Mouse (Mus musculus) gastrocnemius, postnatal 25 days (tissue): Measurements from ENCODE around the gene Krt4. TPM values are rescaled to one million over a fixed set of nuclear protein-coding genes. Genes with fewer than 3 reads are reported as not detected.

ENCODE experiments used
- DNase-seq: peaks from one replicate; pipeline ENCODE4 v3.0.0; 2022
- microRNA-seq, 2 experiments: library from miRNA; unstranded; fragments of <30 nt; microRNA quantifications; one replicate each; pipeline ENCODE4 v1.2.0; 2021; ENCODE audit warnings: borderline replicate concordance in 2 of 2
- total RNA-seq, 2 experiments: library from RNA; stranded (reverse); gene quantifications; 1 replicate in 1 of 2; 2 replicates in 1 of 2; pipeline ENCODE4 v1.2.3; 2021

Gene Krt4
- total RNA-seq, 2 experiments from 2014 or later: not detected

DNA sequence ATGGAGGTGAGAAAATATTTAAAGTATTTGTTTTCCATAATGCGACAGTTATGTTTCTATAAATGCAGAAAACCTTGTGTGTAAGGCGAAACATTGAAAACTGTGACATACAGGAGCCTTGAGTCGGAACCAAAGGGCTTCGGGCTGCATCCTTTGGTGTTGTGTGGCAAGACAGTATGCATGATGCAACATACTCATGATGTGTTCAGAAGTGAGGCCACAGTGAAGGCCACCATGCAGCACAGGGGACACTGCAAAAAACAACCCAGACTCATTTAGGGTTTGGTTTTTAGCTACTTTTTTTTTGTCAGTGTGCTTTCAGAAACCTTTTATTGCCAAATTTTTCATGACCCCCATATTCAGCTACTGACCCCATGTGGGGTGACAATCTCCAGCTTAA is 29.3 kb downstream of the Krt4 start:
- DNase-seq: no peak

DNA sequence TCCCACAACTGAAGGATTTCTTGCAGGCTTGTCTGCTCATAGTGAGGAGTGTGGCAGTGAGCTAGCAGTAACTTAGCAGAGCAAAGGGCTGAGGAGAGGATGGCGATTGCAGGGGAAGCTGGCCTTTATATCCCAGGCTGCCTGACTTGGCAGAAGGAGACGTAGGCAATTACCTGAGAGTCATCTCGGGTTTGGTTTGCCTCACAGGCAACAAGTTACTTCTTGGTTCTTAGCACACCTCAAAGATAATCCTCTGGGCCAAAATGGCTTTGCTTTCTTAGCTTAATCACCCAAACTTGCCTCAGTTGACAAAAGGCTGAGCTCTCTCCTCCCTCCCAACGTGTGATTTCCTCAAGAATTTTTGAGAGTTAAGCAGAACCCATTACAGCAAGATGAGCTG is 31.7 kb downstream of the Krt4 start, which contains the start of gene Krt76:
Gene Krt76 (minus strand): TSS at position 101 of the 400 bp plus-strand sequence.
- DNase-seq: no peak

DNA sequence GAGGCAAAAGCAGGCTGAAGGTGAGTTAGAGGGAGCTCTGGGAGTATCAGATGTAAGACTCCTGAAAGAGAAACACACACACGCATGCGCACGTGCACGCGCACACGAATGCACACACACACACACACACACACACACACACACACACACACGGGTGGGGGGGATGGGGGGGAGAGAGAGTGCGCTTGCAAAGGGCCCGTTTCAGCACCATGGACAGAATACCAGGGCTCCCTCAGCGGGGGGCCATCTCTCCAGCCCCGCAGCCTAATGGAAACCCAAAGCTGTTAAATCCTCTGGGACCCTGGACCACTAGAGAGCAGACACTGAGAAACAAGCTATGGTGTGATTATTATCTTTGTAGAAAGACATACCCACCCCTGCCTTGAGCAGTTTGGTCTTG is 44.8 kb downstream of the Krt4 start:
- no peak for DNase-seq

DNA sequence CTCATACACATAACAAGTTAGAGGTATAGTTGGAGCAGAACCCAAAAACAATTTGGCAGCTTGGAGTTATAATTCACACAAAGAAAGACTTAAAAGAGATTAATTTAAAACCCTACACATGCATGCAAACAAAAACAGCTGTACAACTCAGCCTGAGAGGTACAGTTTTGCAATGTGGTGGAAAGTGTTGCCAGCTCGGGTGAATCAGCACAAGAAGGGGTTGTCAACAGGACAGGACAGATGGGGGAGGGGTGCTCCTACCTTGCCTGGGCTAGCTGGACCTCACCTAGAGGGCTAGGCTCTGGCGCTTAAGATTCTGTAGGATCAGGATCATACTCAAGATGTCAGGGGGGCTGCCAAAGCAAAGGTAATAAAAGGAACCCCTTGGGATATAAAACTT is 46.5 kb downstream of the Krt4 start:
- DNase-seq: no peak

DNA sequence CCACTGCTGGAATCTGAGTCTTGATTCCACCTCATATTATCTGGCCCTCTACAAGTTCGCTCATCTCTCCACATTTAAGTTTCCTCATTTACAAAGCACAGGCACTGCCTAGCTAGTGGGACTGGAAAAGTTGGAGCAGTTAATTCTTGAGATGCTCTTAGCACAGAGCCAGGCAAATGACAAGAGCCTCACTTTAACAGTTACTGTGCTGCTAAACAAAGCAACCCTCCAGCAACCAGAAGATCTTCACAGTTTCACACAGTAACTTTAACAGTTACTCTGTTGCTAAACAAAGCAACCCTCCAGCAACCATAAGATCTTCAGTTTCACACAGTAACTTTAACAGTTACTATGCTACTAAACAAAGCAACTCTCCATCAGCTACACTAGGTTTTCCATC is 50.2 kb downstream of the Krt4 start:
- no peak for DNase-seq

DNA sequence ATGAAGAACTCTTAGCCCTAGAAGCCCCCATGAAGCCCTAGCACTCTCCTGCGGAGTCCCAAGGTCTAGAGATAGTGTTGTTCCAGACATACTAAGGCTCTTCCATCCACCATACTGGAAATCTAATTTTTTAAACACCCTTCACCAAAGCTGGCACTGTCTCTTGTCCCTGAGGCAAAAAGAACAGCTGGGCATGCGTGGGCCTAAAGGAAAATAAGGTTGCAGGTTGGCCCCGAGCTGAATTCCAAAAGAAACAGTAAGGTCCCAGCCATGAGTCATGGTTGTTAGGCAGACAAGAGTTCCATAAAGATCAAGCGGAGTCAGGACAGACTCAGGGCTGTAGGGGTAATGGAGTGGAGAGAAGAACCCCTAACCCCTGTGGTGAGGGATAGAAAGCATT is 51.3 kb downstream of the Krt4 start:
- DNase-seq: no peak

DNA sequence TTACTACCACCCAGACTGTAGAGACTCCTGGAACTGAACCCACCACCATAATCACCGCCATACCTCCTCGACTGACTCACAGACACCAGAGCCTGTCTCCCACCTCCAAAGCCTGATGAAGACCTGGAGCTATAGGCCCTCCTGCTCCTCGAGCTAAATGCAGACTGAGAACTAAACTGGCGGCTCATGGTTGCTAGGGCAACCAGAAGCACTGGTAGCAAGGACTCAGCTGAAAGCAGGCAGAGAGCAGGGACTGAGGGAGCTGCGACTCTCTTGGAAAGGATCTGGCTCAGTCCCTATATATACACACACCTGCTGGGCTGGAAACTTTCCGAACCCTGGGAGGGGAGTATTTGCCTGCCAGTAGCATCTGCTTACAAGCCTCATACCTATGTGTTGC is 55.1 kb downstream of the Krt4 start, which contains the start of gene Krt77:
Gene Krt77 (minus strand): TSS at position 275 of the 400 bp plus-strand sequence.
- no peak for DNase-seq

Small RNAs within 50 kb of the gene (microRNA-seq; reads per million reads assigned to microRNA genes)
- 0 reads per million in 2 experiments for gene Gm44356

Other genes starting within 250 kb of the Krt4 start
- not detected for gene Krt6b, start 244.4 kb downstream of the Krt4 start, total RNA-seq
- not detected for gene Krt6a, start 230.4 kb downstream of the Krt4 start, total RNA-seq
- gene Krt5, start 211.8 kb downstream of the Krt4 start, total RNA-seq: not detected
- gene Krt71, start 181.6 kb downstream of the Krt4 start, total RNA-seq: not detected
- not detected for gene Krt72, start 138.3 kb downstream of the Krt4 start, total RNA-seq
- not detected for gene Krt73, start 122.4 kb downstream of the Krt4 start, total RNA-seq
- not detected for gene Krt2, start 106.6 kb downstream of the Krt4 start, total RNA-seq
- not detected for gene Krt1, start 73.9 kb downstream of the Krt4 start, total RNA-seq
- not detected for gene Krt77, start 55.0 kb downstream of the Krt4 start, total RNA-seq
- gene Krt76, start 31.8 kb downstream of the Krt4 start, total RNA-seq: not detected
- gene Krt79, start 15.6 kb upstream of the Krt4 start, total RNA-seq: under 1 TPM in 1 of 2 experiments, not detected in 1; 0.13 TPM
- gene Krt78, start 29.6 kb upstream of the Krt4 start, total RNA-seq: not detected
- gene Krt8, start 79.7 kb upstream of the Krt4 start, total RNA-seq: under 1 TPM; 0.13 to 0.19 TPM
- gene Krt18, start 103.4 kb upstream of the Krt4 start, total RNA-seq: under 1 TPM; 0.18 to 0.29 TPM
- 100 to 1,000 TPM; 141 to 145 TPM for gene Eif4b, start 149.0 kb upstream of the Krt4 start, total RNA-seq
- 10 to 100 TPM; 22.3 to 32.0 TPM for gene Tns2, start 175.7 kb upstream of the Krt4 start, total RNA-seq
- gene Spryd3, start 211.5 kb upstream of the Krt4 start, total RNA-seq: 1 to 10 TPM; 7.1 to 7.9 TPM
- gene Igfbp6, start 219.6 kb upstream of the Krt4 start, total RNA-seq: 10 to 100 TPM; 46.4 to 68.2 TPM
- under 1 TPM in 1 of 2 experiments, not detected in 1; 0.16 TPM for gene Soat2, start 225.8 kb upstream of the Krt4 start, total RNA-seq